Mouse (Mus musculus): ENCODE measurements around the gene Shisa9. TPM values are rescaled to one million over a fixed set of nuclear protein-coding genes. Genes with fewer than 3 reads are reported as not detected.

The Shisa9 gene
- total and polyA plus RNA-seq, 3 experiments, result 0.25 TPM; not detected in 2

- TF ChIP-seq POLR2A (IDR thresholded peaks at IDR 0.05; ENCODE audit: insufficient read depth, low read depth, low read length) (no peak), EP300 (IDR thresholded peaks at IDR 0.05; ENCODE audit: insufficient read depth, low read depth, low read length) (no peak), CTCF (IDR thresholded peaks at IDR 0.05) (no peak)
- H3K36me3 ChIP-seq (ENCODE audit: control insufficient read depth, insufficient read depth, low read length), result no peaks in the 10 kb centered on the region
- no peaks in the 10 kb centered on the region for H3K4me1 ChIP-seq (ENCODE audit: control insufficient read depth, insufficient read depth, low read length)
- DNase-seq, result no peak
- H3K27me3 ChIP-seq (ENCODE audit: control insufficient read depth, insufficient read depth, low read length), result no peaks in the 10 kb centered on the region
- 60% methylated on average over 2 of the region's 2 CpGs for WGBS
- intact Hi-C loops (cut with DNase I), result no loop called here
- H3K9ac ChIP-seq (ENCODE audit: low read depth, low read length), result no peak overlapping the region
- no peak overlapping the region for H3K4me3 ChIP-seq
- H3K27ac ChIP-seq, result no peak overlapping the region
- H3K79me2 ChIP-seq (replicated peaks; ENCODE audit: control insufficient read depth, insufficient read depth, low read length), result no peaks in the 10 kb centered on the region
These were observed 21.3 kb downstream of the Shisa9 start for GRCm38 (mm10) chr16:12005177-12005576.

GRCm38 (mm10) chr16:12010136-12010535, 26.2 kb downstream of the Shisa9 start:
- H3K4me3 ChIP-seq, result no peak overlapping the region
- intact Hi-C loops (cut with DNase I), result no loop called here
- H3K79me2 ChIP-seq (replicated peaks; ENCODE audit: control insufficient read depth, insufficient read depth, low read length), result no peaks in the 10 kb centered on the region
- H3K27ac ChIP-seq, result no peak overlapping the region
- no peaks in the 10 kb centered on the region for H3K36me3 ChIP-seq (ENCODE audit: control insufficient read depth, insufficient read depth, low read length)
- H3K4me1 ChIP-seq (ENCODE audit: control insufficient read depth, insufficient read depth, low read length), result no peaks in the 10 kb centered on the region; the same call in 1 of the 2 replicates
- WGBS, result 93% methylated on average over 3 of the region's 3 CpGs
- no peak for DNase-seq
- no peaks in the 10 kb centered on the region for H3K27me3 ChIP-seq (ENCODE audit: control insufficient read depth, insufficient read depth, low read length)
- H3K9ac ChIP-seq (ENCODE audit: low read depth, low read length), result no peak overlapping the region
- no peak for TF ChIP-seq EP300 (IDR thresholded peaks at IDR 0.05; ENCODE audit: insufficient read depth, low read depth, low read length)
- no peak for TF ChIP-seq POLR2A (IDR thresholded peaks at IDR 0.05; ENCODE audit: insufficient read depth, low read depth, low read length)

- Histone ChIP-seq H3K9ac (ENCODE audit: low read depth, low read length) (no peak overlapping the region), H3K27me3 (ENCODE audit: control insufficient read depth, insufficient read depth, low read length) (no peaks in the 10 kb centered on the region), H3K4me1 (ENCODE audit: control insufficient read depth, insufficient read depth, low read length) (no peaks in the 10 kb centered on the region; the same call in 1 of the 2 replicates), H3K4me3 (no peak overlapping the region), H3K79me2 (replicated peaks; ENCODE audit: control insufficient read depth, insufficient read depth, low read length) (no peaks in the 10 kb centered on the region), H3K36me3 (ENCODE audit: control insufficient read depth, insufficient read depth, low read length) (no peaks in the 10 kb centered on the region), H3K27ac (no peak overlapping the region; the same call in 1 of the 2 replicates)
- WGBS, result 26% methylated on average over 2 of the region's 2 CpGs
- no peak for TF ChIP-seq CTCF (IDR thresholded peaks at IDR 0.05)
- TF ChIP-seq POLR2A (IDR thresholded peaks at IDR 0.05; ENCODE audit: insufficient read depth, low read depth, low read length), result no peak
- TF ChIP-seq EP300 (IDR thresholded peaks at IDR 0.05; ENCODE audit: insufficient read depth, low read depth, low read length), result no peak
- no peak for DNase-seq
- intact Hi-C loops (cut with DNase I), result no loop called here
These were observed 28.8 kb downstream of the Shisa9 start for GRCm38 (mm10) chr16:12012747-12013146.

- intact Hi-C loops (cut with DNase I), result no loop called here
- no peak overlapping the region for H3K9ac ChIP-seq (ENCODE audit: low read depth, low read length)
- no peak for DNase-seq
- WGBS, result 69% methylated on average over 4 of the region's 4 CpGs
- no peaks in the 10 kb centered on the region for H3K27me3 ChIP-seq (ENCODE audit: control insufficient read depth, insufficient read depth, low read length)
- H3K27ac ChIP-seq, result no peak overlapping the region
- no peaks in the 10 kb centered on the region; the same call in 1 of the 2 replicates for H3K4me1 ChIP-seq (ENCODE audit: control insufficient read depth, insufficient read depth, low read length)
- TF ChIP-seq POLR2A (IDR thresholded peaks at IDR 0.05; ENCODE audit: insufficient read depth, low read depth, low read length) (no peak), CTCF (IDR thresholded peaks at IDR 0.05) (no peak), EP300 (IDR thresholded peaks at IDR 0.05; ENCODE audit: insufficient read depth, low read depth, low read length) (no peak)
- H3K36me3 ChIP-seq (ENCODE audit: control insufficient read depth, insufficient read depth, low read length), result no peaks in the 10 kb centered on the region
- H3K4me3 ChIP-seq, result no peak overlapping the region
- H3K79me2 ChIP-seq (replicated peaks; ENCODE audit: control insufficient read depth, insufficient read depth, low read length), result no peaks in the 10 kb centered on the region
These were observed 30.6 kb downstream of the Shisa9 start for GRCm38 (mm10) chr16:12014523-12014922.

- 59% methylated on average over 4 of the region's 4 CpGs for WGBS
- no peaks in the 10 kb centered on the region for H3K79me2 ChIP-seq (replicated peaks; ENCODE audit: control insufficient read depth, insufficient read depth, low read length)
- no peaks in the 10 kb centered on the region for H3K27me3 ChIP-seq (ENCODE audit: control insufficient read depth, insufficient read depth, low read length)
- TF ChIP-seq POLR2A (IDR thresholded peaks at IDR 0.05; ENCODE audit: insufficient read depth, low read depth, low read length) (no peak), CTCF (IDR thresholded peaks at IDR 0.05) (no peak), EP300 (IDR thresholded peaks at IDR 0.05; ENCODE audit: insufficient read depth, low read depth, low read length) (no peak)
- H3K36me3 ChIP-seq (ENCODE audit: control insufficient read depth, insufficient read depth, low read length), result no peaks in the 10 kb centered on the region
- no peak overlapping the region for H3K27ac ChIP-seq
- H3K4me3 ChIP-seq, result no peak overlapping the region
- no peak for DNase-seq
- no peaks in the 10 kb centered on the region for H3K4me1 ChIP-seq (ENCODE audit: control insufficient read depth, insufficient read depth, low read length)
- intact Hi-C loops (cut with DNase I), result no loop called here
- H3K9ac ChIP-seq (ENCODE audit: low read depth, low read length), result no peak overlapping the region
These were observed 34.2 kb downstream of the Shisa9 start for GRCm38 (mm10) chr16:12017921-12018618.

- Histone ChIP-seq H3K27me3 (ENCODE audit: control insufficient read depth, insufficient read depth, low read length) (no peaks in the 10 kb centered on the region), H3K36me3 (ENCODE audit: control insufficient read depth, insufficient read depth, low read length) (no peaks in the 10 kb centered on the region), H3K27ac (no peak overlapping the region), H3K4me3 (no peak overlapping the region), H3K4me1 (ENCODE audit: control insufficient read depth, insufficient read depth, low read length) (no peaks in the 10 kb centered on the region), H3K79me2 (replicated peaks; ENCODE audit: control insufficient read depth, insufficient read depth, low read length) (no peaks in the 10 kb centered on the region), H3K9ac (ENCODE audit: low read depth, low read length) (no peak overlapping the region)
- 30% methylated on average over 1 of the region's 1 CpGs for WGBS
- DNase-seq, result no peak
- no peak for TF ChIP-seq EP300 (IDR thresholded peaks at IDR 0.05; ENCODE audit: insufficient read depth, low read depth, low read length)
- TF ChIP-seq CTCF (IDR thresholded peaks at IDR 0.05), result no peak
- no peak for TF ChIP-seq POLR2A (IDR thresholded peaks at IDR 0.05; ENCODE audit: insufficient read depth, low read depth, low read length)
- intact Hi-C loops (cut with DNase I), result no loop called here
These were observed 36.3 kb downstream of the Shisa9 start for GRCm38 (mm10) chr16:12020103-12020755.

Data from heart, adult 2 months (tissue).